Mouse (Mus musculus) embryonic fibroblast, embryonic 13.5 days (primary cell): Measurements from ENCODE around the gene Fchsd2. TPM values are rescaled to one million over a fixed set of nuclear protein-coding genes. Genes with fewer than 3 reads are reported as not detected.

Experiments
- H3K27ac ChIP-seq: 2 replicates; pipeline ENCODE4 v1.5.1; 2012; ENCODE audit warnings: low read length, control low read depth, inconsistent platforms; ENCODE audit not compliant: insufficient read depth
- H3K4me1 ChIP-seq: 2 replicates; pipeline ENCODE4 v1.6.1; 2011; ENCODE audit warnings: low read length; ENCODE audit not compliant: control insufficient read depth, insufficient read depth
- H3K4me3 ChIP-seq: 2 replicates; pipeline ENCODE4 v1.5.1; 2011; ENCODE audit warnings: mild to moderate bottlenecking, control low read depth, low read length; ENCODE audit not compliant: insufficient read depth
- CTCF ChIP-seq: IDR thresholded peaks from 2 replicates; pipeline ENCODE4 v1.5.1; 2011; ENCODE audit warnings: mild to moderate bottlenecking, control low read depth, low read length, moderate library complexity, borderline replicate concordance; ENCODE audit not compliant: insufficient read depth
- POLR2A ChIP-seq: IDR thresholded peaks from 2 replicates; pipeline ENCODE4 v1.6.1; 2011; ENCODE audit warnings: low read depth, mild to moderate bottlenecking, control low read depth, low read length, moderate library complexity
- polyA plus RNA-seq: library from polyadenylated mRNA; stranded (reverse); fragments of >200 nt; gene quantifications from 2 replicates; pipeline ENCODE4 v1.2.4, GENCODE M21; 2011; ENCODE audit warnings: low read depth; ENCODE audit not compliant: missing spikeins, insufficient read length

The Fchsd2 gene
- polyA plus RNA-seq, 1 experiment = 29.0 TPM

DNA sequence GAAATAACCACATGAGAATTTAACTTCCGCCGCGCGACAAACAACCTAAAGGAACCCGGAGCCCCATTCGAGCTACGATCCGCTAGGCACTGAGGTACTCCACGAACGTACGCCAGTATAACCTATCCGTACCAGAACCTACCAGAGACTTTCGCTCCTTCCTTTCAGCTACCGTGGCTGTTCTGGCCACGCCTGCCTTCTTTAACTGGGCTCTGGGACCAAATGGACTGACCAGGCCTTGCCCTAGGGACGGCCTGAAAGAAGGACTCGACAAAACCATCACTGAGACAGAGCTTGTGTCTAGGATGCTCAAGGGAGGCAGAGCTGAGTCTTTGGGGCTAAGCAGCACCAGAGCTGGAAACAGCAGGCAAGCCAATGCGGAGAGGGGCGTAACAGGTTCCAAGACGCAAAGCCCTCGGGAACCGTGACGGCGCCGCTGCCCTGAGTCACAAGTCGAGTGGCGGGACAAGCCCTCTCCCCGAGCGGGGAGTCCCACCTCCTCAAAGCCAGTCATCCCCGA, 208.8 kb downstream of the Fchsd2 start:
- Histone ChIP-seq H3K4me3 (peak overlapping the region; percentile 62), H3K4me1 (peaks cover 4% of the 10 kb centered on the region; the same call in 1 of the 2 replicates), H3K27ac (peak overlapping the region; percentile 58)
- TF ChIP-seq CTCF (no peak), POLR2A (no peak)

DNA sequence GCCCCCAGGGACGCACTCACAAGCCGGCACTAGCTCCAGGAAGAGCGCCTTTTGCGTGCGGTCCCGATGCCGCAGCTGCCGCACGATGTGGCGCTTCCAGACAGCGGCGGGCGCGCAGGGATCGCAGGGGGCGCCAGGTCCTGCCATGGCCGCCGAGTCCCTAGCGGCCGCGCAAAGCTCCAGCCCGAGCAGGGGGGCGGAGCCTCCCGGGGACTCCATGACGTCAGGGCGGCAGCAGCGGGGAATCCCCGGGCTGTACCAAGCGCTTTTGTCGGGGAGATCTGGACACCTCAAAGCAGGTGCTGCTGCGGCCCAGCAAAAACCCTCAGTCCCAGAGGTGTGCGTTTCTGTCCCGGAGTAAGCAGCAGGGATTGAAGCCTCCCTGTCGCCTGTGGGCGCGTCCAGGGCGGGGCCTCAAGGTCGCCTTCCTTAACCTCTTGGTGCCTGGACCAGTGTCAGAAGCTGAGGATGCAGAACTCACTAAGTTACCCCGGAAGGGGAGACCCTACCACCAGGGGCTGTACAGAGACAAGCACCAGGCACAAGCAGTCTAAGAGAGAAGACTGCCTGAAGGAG, 209.3 kb downstream of the Fchsd2 start, which contains the start of gene Atg16l2:
Gene Atg16l2, minus strand, starts transcription at position 371 of the 576 bp plus-strand sequence.
- Histone ChIP-seq H3K4me1 (peaks cover 4% of the 10 kb centered on the region; the same call in 1 of the 2 replicates), H3K27ac (peak within 1 kb of the TSS; percentile 58), H3K4me3 (peak within 1 kb of the TSS; percentile 62)
- TF ChIP-seq POLR2A (peak; percentile 74), CTCF (no peak)

DNA sequence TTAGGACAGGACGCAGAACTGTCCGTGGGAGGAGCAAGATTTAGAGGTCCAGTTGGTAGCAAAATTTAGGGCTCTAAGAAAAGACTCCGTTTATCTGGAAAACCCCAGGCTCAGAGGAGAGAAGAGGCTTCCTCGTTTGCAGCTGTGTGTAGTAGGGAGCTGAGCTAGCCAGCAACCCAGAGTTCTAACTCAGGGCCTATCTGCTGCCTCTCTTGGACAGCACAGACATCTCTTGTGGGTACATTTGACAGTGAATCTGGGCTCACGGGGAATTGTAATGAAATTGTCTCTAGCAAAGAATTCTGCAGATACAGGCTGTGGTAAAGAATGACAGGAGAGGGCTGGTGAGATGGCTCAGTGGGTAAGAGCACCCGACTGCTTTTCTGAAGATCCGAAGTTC, 210.0 kb downstream of the Fchsd2 start:
- H3K4me3 ChIP-seq = no peak overlapping the region
- no peak overlapping the region for H3K27ac ChIP-seq
- peaks cover 11% of the 10 kb centered on the region for H3K4me1 ChIP-seq
- TF ChIP-seq CTCF (no peak), POLR2A (no peak)

DNA sequence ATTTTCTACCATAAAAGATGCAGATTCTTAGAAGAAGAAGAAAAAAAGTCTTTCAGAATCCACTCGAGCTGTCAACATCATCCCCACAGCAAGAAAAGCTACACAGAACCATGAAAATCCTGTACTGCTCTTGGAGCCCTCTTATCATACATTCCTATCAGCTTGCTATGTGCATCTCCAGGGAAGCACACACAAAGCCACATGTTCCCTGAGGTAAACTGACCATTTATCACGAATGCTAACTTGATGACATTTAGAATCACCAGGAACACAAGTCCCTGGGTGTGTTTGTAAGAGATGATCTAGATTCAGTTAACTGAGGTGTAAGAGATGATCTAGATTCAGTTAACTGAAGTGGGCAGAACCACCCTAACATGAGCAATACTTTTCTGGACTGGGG, 214.2 kb downstream of the Fchsd2 start:
- Histone ChIP-seq H3K4me3 (no peak overlapping the region), H3K4me1 (peaks cover 20% of the 10 kb centered on the region), H3K27ac (peak overlapping the region; percentile 16)
- TF ChIP-seq POLR2A = no peak
- no peak for TF ChIP-seq CTCF

DNA sequence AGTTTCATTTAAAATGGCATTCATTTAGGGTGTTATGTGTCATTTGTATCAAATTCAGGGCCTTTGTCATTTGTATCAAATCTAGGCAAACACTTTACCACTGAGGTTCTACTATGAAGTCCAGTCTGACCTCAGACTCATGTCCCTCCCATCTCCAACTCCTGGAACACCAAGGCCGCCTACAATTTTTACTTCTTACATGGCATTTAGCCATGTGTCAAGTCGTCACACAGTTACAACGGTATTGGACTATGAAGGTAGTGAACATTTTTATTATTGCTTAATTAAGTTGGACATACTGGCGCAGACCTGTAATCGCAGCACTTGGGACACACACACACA, 217.3 kb downstream of the Fchsd2 start:
- Histone ChIP-seq H3K27ac (peak overlapping the region; percentile 84; the same call in 1 of the 2 replicates), H3K4me3 (peak overlapping the region; percentile 45), H3K4me1 (peaks cover 20% of the 10 kb centered on the region)
- TF ChIP-seq CTCF = no peak
- TF ChIP-seq POLR2A = no peak

DNA sequence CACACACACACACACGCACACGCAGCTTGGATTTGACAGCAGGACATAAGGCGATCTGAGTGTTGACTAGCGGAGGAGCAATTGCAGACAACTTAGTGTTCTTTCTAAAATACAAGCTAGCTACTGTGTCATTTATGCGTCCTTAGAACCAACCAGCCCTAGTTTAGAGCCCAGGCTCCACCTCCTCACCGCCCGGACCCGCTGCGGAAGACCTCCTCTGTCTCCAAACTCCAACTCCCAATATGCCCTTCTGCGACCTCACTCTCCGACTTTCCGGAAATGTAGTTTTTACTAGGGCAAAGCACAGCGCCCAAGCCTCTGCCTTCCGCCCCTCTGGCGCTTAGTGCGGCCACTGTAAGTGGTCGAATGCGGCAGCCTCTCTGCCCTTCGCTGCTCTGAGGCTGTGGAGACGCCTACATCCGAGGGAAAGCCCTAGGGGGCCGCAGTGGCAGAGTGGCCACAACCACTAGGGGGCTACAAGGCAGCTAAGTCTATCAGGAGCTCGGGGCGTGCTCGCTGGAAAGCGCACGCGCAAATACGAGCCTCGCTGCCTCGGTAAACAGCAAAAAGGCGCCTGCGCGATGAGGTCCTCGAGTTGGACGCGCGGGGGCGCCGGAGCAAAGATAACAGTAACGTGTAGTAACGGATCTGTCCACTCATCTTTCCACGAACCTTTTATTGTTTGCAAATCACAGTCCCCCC, 217.8 kb downstream of the Fchsd2 start:
- peak; percentile 54 for TF ChIP-seq CTCF
- TF ChIP-seq POLR2A = peak; percentile 60
- H3K4me1 ChIP-seq = peaks cover 20% of the 10 kb centered on the region
- peak overlapping the region; percentile 84 for H3K27ac ChIP-seq
- peak overlapping the region; percentile 45 for H3K4me3 ChIP-seq

DNA sequence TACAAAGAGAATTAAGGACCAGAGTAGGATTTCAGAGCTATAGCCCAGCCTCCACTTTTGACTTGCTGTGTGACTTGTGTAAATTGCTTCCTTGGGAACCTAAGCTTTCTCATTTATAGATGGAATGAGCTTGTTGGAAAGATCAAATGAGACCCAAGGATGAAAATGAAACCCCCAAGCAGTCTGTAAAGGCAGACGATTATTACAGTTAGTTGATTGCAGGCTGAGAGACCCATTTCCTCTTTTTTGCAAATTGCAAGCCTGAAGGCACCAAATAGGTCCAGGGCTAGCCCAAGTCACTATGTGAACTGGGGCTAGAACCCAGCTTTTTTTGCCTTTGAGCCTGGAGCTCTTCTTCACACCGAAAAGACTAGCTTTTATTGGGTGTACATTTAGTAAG, 218.4 kb downstream of the Fchsd2 start:
- Histone ChIP-seq H3K27ac (no peak overlapping the region; the same call in 1 of the 2 replicates), H3K4me1 (peaks cover 20% of the 10 kb centered on the region), H3K4me3 (no peak overlapping the region)
- TF ChIP-seq POLR2A = no peak
- no peak for TF ChIP-seq CTCF

DNA sequence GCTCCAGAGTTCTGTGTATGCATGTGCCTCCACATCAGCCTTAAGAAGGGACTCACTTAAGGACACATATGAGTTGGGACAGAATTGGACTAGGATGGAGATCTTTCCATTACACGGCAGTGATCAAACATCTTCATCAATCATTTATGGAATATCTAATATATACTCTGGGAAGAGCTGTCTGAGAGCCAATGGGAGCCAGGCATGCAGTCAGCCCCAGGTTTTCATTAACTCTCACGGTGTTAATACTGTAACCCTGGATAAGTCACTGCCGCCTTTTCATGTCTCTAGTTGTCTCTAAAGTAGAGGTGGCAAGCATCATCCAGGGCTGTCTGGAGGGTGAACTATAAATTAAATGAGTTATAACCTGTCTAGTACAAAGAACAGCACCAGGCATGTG, 220.4 kb downstream of the Fchsd2 start:
- peaks cover 10% of the 10 kb centered on the region; the same call in 1 of the 2 replicates for H3K4me1 ChIP-seq

DNA sequence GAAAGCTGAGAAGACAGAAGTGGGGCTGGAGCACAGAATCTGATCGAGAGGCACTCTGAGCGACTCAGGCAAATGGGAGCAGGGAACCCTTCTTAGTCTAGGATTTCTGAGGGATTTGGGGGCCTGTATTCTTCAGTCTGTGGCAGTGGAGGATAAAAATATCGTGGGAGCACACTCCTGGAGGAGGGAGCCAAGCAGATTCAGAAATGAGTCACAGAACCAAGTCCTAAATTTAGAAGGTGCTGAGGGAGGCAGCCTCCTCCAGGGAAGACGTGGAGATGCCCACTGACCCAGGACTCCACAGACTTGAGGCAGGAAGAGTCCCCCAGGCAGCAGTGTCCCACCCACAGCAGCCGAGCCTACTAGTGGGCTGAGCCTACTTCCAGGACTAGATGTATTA, 221.7 kb downstream of the Fchsd2 start:
- no peak overlapping the region for H3K4me3 ChIP-seq
- TF ChIP-seq CTCF (no peak), POLR2A (no peak)
- peak overlapping the region; percentile 14; the same call in 1 of the 2 replicates for H3K27ac ChIP-seq
- H3K4me1 ChIP-seq = peaks cover 6% of the 10 kb centered on the region; the same call in 1 of the 2 replicates

More for the DNA sequence above, 220.4 kb downstream of the Fchsd2 start:
- TF ChIP-seq POLR2A (no peak), CTCF (no peak)
- Histone ChIP-seq H3K27ac (no peak overlapping the region), H3K4me3 (no peak overlapping the region)

DNA sequence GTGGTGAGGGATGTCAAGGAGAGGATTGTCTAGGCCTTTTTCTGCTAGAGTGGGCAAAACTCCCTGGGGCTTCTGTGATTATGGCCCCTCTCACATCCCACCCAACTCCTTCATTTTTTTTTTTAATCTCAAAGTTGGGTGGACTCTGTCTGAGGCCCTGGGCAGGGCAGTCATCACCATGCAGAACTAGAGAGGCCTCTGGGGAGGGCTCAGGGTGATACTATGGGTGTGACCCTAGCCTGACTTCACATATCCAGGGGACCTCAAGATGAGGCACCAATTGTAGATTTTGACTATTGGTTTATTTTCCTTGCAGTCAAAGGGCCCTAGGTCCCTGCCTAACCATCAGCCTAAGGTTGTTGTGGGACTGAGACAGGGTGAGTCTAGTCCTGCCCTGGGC, 223.0 kb downstream of the Fchsd2 start:
- H3K27ac ChIP-seq = no peak overlapping the region
- TF ChIP-seq POLR2A = no peak
- TF ChIP-seq CTCF = no peak
- H3K4me3 ChIP-seq = no peak overlapping the region
- H3K4me1 ChIP-seq = no peaks in the 10 kb centered on the region
